Mouse (Mus musculus) cortical plate, adult 2 months (tissue): ENCODE results near the gene Trrap. TPM values are rescaled to one million over a fixed set of nuclear protein-coding genes. Genes with fewer than 3 reads are reported as not detected.
A peak's percentile ranks its signal among the peaks of the same experiment; 100 is the strongest.

Source experiments
- H3K27ac ChIP-seq: fragments of 200-500 bp; 2 replicates; pipeline ENCODE4 v1.5.1; 2012; ENCODE audit warnings: low read length, control low read depth, inconsistent platforms; ENCODE audit not compliant: insufficient read depth
- H3K4me1 ChIP-seq: fragments of 200-500 bp; 2 replicates; pipeline ENCODE4 v1.6.1; 2011; ENCODE audit warnings: low read length; ENCODE audit not compliant: control insufficient read depth, insufficient read depth
- H3K4me3 ChIP-seq: fragments of 200-500 bp; 2 replicates; pipeline ENCODE4 v1.5.1; 2011; ENCODE audit warnings: mild to moderate bottlenecking, low read length, control low read depth; ENCODE audit not compliant: insufficient read depth
- CTCF ChIP-seq: fragments of 200-500 bp; IDR thresholded peaks from 2 replicates; pipeline ENCODE4 v1.5.1; 2011; ENCODE audit warnings: mild to moderate bottlenecking, control low read depth, low read length; ENCODE audit not compliant: insufficient read depth; ENCODE audit errors: extremely low read depth
- POLR2A ChIP-seq: fragments of 200-500 bp; IDR thresholded peaks from 2 replicates; pipeline ENCODE4 v1.6.1; 2011; ENCODE audit warnings: mild to moderate bottlenecking, low read length, control low read depth; ENCODE audit not compliant: insufficient read depth; ENCODE audit errors: extremely low read depth
- polyA plus RNA-seq: library from polyadenylated mRNA; depleted of rRNA; stranded (reverse); fragments of >200 nt; gene quantifications from 2 replicates; pipeline ENCODE4 v1.2.3, GENCODE M21; 2012

The Trrap gene
- polyA plus RNA-seq, 1 experiment: 160 TPM

DNA sequence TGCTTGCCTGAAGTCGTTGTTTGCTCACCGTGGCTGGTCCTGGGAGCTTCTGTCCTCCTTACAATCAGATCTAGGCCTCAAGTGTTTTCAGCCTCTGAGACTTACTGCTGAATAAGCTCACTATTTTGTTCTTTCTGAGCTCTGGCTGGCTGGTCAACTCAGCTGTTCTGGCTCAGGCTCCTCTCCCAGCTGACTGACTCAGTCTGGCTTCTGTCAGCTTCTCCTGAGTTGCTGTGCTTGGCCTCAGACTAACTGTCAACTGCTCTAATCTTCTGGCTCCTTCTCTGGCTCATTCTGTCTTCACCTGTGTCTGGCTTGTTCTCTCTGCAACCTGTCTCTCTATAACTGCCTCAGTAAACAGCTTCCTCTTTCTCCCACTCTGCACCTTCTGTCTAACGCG lies 62.1 kb downstream of the Trrap start:
- Histone ChIP-seq H3K4me1 (0 out of 2 replicates have a peak, but pooled peaks cover 2% of the 10 kb centered on the region), H3K4me3 (no peak overlapping the region), H3K27ac (no peak overlapping the region)
- TF ChIP-seq POLR2A (no peak), CTCF (no peak)

DNA sequence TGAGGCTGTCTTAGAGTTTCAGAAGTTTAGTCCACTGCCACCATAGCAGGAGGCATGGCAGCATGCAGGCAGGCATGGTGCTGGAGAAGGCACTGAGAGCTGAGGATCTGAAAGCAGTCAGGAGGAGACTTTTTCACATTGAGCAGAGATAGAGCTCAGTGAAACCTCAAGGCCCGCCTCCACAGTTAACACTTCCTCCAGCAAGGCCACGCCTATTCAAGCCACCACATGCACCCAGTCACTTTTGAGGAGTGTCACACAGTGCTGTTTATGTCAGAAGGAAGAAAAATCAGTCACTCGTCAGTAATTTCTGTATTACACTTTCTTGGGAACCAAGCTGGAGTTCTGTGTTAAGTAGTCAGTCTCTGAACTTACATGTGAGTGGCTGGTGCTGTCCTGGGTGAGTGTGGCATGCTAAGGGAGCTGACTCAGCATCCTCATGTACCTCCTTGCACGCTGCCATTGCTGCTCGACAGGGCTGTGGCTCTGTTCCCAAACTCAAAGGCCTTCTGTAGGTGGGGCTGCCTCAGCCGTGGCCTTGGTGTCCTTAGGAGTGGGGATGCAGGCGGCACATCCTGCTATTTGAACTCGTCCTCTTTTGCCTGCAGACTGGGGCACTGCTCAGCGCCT lies 64.4 kb downstream of the Trrap start:
- Histone ChIP-seq H3K27ac (no peak overlapping the region), H3K4me1 (0 out of 2 replicates have a peak, but pooled peaks cover 2% of the 10 kb centered on the region), H3K4me3 (no peak overlapping the region)
- TF ChIP-seq CTCF (no peak), POLR2A (no peak)

- no peak overlapping the region for H3K27ac ChIP-seq
- H3K4me3 ChIP-seq: no peak overlapping the region
- no peaks in the 10 kb centered on the region for H3K4me1 ChIP-seq
- no peak for TF ChIP-seq POLR2A
- 0 out of 2 replicates have a peak, but pooled peaks have one; percentile 5 for TF ChIP-seq CTCF
Observed at GRCm38 (mm10) chr5:144836100-144836499, 68.6 kb downstream of the Trrap start.

- H3K27ac ChIP-seq: no peak overlapping the region
- H3K4me3 ChIP-seq: no peak overlapping the region
- TF ChIP-seq CTCF (no peak), POLR2A (no peak)
- H3K4me1 ChIP-seq: no peaks in the 10 kb centered on the region
Observed at GRCm38 (mm10) chr5:144845352-144845751, 77.8 kb downstream of the Trrap start.

GRCm38 (mm10) chr5:144848735-144849134 lies 81.2 kb downstream of the Trrap start:
- H3K4me1 ChIP-seq: no peaks in the 10 kb centered on the region
- no peak overlapping the region for H3K4me3 ChIP-seq
- TF ChIP-seq CTCF (no peak), POLR2A (no peak)
- H3K27ac ChIP-seq: no peak overlapping the region

GRCm38 (mm10) chr5:144849932-144850331 lies 82.4 kb downstream of the Trrap start:
- no peak overlapping the region for H3K27ac ChIP-seq
- H3K4me3 ChIP-seq: no peak overlapping the region
- TF ChIP-seq CTCF (no peak), POLR2A (no peak)
- H3K4me1 ChIP-seq: no peaks in the 10 kb centered on the region

DNA sequence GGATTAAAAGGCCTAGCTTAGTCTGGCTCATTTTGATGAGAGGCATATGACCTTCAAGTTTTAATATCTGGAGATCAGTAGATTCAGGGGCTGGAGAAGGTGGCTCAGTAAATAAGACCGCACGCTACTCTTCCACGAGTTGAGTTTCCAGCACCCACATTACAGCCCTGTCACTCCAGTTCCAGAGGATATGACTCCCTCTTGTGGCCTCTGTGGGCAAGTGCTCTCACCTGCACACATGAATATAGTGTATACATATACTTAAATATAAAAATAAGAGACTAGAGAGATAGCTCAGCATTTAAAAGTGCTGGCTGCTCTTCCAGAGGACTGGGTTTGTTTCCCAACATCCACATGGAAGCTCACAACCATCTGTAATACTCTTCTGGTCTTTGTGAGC lies 84.3 kb downstream of the Trrap start:
- TF ChIP-seq POLR2A: no peak
- TF ChIP-seq CTCF: no peak
- H3K27ac ChIP-seq: no peak overlapping the region
- no peaks in the 10 kb centered on the region for H3K4me1 ChIP-seq
- H3K4me3 ChIP-seq: no peak overlapping the region

- no peak for TF ChIP-seq POLR2A
- TF ChIP-seq CTCF: no peak
- H3K4me1 ChIP-seq: no peaks in the 10 kb centered on the region
- H3K4me3 ChIP-seq: no peak overlapping the region
- no peak overlapping the region for H3K27ac ChIP-seq
Observed at GRCm38 (mm10) chr5:144853931-144854330, 86.4 kb downstream of the Trrap start.

- H3K27ac ChIP-seq: no peak overlapping the region
- H3K4me1 ChIP-seq: no peaks in the 10 kb centered on the region
- TF ChIP-seq POLR2A: no peak
- no peak for TF ChIP-seq CTCF
- no peak overlapping the region for H3K4me3 ChIP-seq
Observed at GRCm38 (mm10) chr5:144855936-144856335, 88.4 kb downstream of the Trrap start.

GRCm38 (mm10) chr5:144858527-144858926 lies 91.0 kb downstream of the Trrap start:
- H3K4me3 ChIP-seq: no peak overlapping the region

More at GRCm38 (mm10) chr5:144858527-144858926, 91.0 kb downstream of the Trrap start:
- no peak overlapping the region for H3K27ac ChIP-seq
- H3K4me1 ChIP-seq: no peaks in the 10 kb centered on the region
- TF ChIP-seq CTCF (no peak), POLR2A (no peak)
